Comparison of ENCODE assay signal across 23 mouse cellular contexts in genomic region chr19:4211891-4212588, GRCm38 (mm10). TPM values are rescaled to one million over a fixed set of nuclear protein-coding genes. Genes with fewer than 3 reads are reported as not detected.
DNase-seq lines count a peak whose midpoint lies in the region; ATAC-seq and TF ChIP-seq lines count a peak whose summit lies in the region.
"Had no signal": no experiment of that assay in that cellular context is flagged by ENCODE, and none has a peak within 500 bp of the region (broad histone marks: within the 10 kb centered on the region; RNA-seq: fewer than 3 reads in every experiment).

No protein-coding gene starts in this region.

- peak; percentile 11 for DNase-seq in gastrocnemius, adult 2 months
- no peak for DNase-seq in gastrocnemius, postnatal 25 days
- no peak for DNase-seq in stomach, postnatal 0 days (ENCODE audit: low spot score)
- DNase-seq in ovary, postnatal 14 days (ENCODE audit: low spot score): no peak
- no peak for DNase-seq in adrenal gland, adult 18-20 months (ENCODE audit: low spot score in 2 of 2)
- DNase-seq: B cell, adult 2 months; cerebellum, postnatal 14 days; heart, postnatal 36 days; kidney, postnatal 14 days; liver, embryonic 13.5 days; spleen, adult 18-20 months; thymus, postnatal 14 days had no signal

- peak overlapping the region; percentile 6 for H3K9ac ChIP-seq in stomach, embryonic 16.5 days (ENCODE audit: low read length)
- H3K9ac ChIP-seq in stomach, postnatal 0 days (ENCODE audit: low read length): no peak overlapping the region
- H3K9ac ChIP-seq in intestine, embryonic 16.5 days (ENCODE audit: low read depth, low read length): peak overlapping the region; percentile 16; the same call in 1 of the 2 replicates
- H3K9ac ChIP-seq: heart, embryonic 13.5 days; liver, embryonic 13.5 days; neural tube, embryonic 12.5 days; stomach, embryonic 15.5 days had no signal

- peaks cover 43% of the 10 kb centered on the region for H3K4me1 ChIP-seq in stomach, embryonic 16.5 days (ENCODE audit: control insufficient read depth, insufficient read depth, low read length)
- H3K4me1 ChIP-seq in stomach, postnatal 0 days (replicated peaks; ENCODE audit: control insufficient read depth, insufficient read depth): peaks cover 2% of the 10 kb centered on the region
- H3K4me1 ChIP-seq in intestine, embryonic 16.5 days (ENCODE audit: control insufficient read depth, insufficient read depth, low read length): peaks cover 33% of the 10 kb centered on the region

- no peaks in the 10 kb centered on the region for H3K9me3 ChIP-seq in stomach, embryonic 16.5 days (replicated peaks; ENCODE audit: control insufficient read depth, low read length)
- H3K9me3 ChIP-seq in stomach, postnatal 0 days (ENCODE audit: control insufficient read depth, low read length): no peaks in the 10 kb centered on the region
- H3K9me3 ChIP-seq in intestine, embryonic 16.5 days (ENCODE audit: control insufficient read depth, low read length): no peaks in the 10 kb centered on the region
- H3K9me3 ChIP-seq: heart, embryonic 13.5 days; liver, embryonic 13.5 days; megakaryocyte, embryonic 14.5 days; neural tube, embryonic 12.5 days; stomach, embryonic 15.5 days had no signal

- no peak for TF ChIP-seq POLR2A in myocyte (IDR thresholded peaks at IDR 0.05; ENCODE audit: insufficient read length, low read depth)

- no peaks in the 10 kb centered on the region for H3K36me3 ChIP-seq in stomach, embryonic 16.5 days (ENCODE audit: control insufficient read depth, insufficient read depth, low read length)
- H3K36me3 ChIP-seq in stomach, postnatal 0 days (ENCODE audit: control insufficient read depth, insufficient read depth, low read length): no peaks in the 10 kb centered on the region
- H3K36me3 ChIP-seq in intestine, embryonic 16.5 days (ENCODE audit: control insufficient read depth, insufficient read depth, low read length): no peaks in the 10 kb centered on the region
- no peaks in the 10 kb centered on the region for H3K36me3 ChIP-seq in myocyte (ENCODE audit: control insufficient read depth, insufficient read depth)
- H3K36me3 ChIP-seq: heart, embryonic 13.5 days; liver, embryonic 13.5 days; neural tube, embryonic 12.5 days; stomach, embryonic 15.5 days had no signal

- H3ac ChIP-seq in myocyte (ENCODE audit: control insufficient read depth, insufficient read length): no peak overlapping the region

- ATAC-seq in stomach, embryonic 16.5 days (ENCODE audit: insufficient read depth, low FRiP score): no peak
- no peak for ATAC-seq in stomach, postnatal 0 days (ENCODE audit: low FRiP score, low TSS enrichment)
- no peak for ATAC-seq in intestine, embryonic 16.5 days
- ATAC-seq: lung, postnatal 0 days had no signal

- H3K4me3 ChIP-seq in gastrocnemius, adult 2 months: no peak overlapping the region
- no peak overlapping the region for H3K4me3 ChIP-seq in stomach, embryonic 16.5 days (replicated peaks; ENCODE audit: low read length)
- H3K4me3 ChIP-seq in stomach, postnatal 0 days (ENCODE audit: low read depth, low read length): no peak overlapping the region
- H3K4me3 ChIP-seq in intestine, embryonic 16.5 days (ENCODE audit: low read length): no peak overlapping the region
- H3K4me3 ChIP-seq in myocyte: no peak overlapping the region
- H3K4me3 ChIP-seq: heart, embryonic 13.5 days; liver, embryonic 13.5 days; megakaryocyte, embryonic 14.5 days; neural tube, embryonic 12.5 days; stomach, embryonic 15.5 days had no signal

- no peak for TF ChIP-seq CTCF in gastrocnemius, adult 2 months (IDR thresholded peaks at IDR 0.05)
- TF ChIP-seq CTCF in stomach, postnatal 0 days (IDR thresholded peaks at IDR 0.05; ENCODE audit: low read depth): no peak

- H3K27ac ChIP-seq in gastrocnemius, adult 2 months: no peak overlapping the region
- no peak overlapping the region for H3K27ac ChIP-seq in stomach, embryonic 16.5 days (ENCODE audit: low read length)
- H3K27ac ChIP-seq in stomach, postnatal 0 days (replicated peaks): no peak overlapping the region
- no peak overlapping the region for H3K27ac ChIP-seq in intestine, embryonic 16.5 days (ENCODE audit: low read length)
- H3K27ac ChIP-seq: heart, embryonic 13.5 days; liver, embryonic 13.5 days; neural tube, embryonic 12.5 days had no signal

- no peak overlapping the region for H3K4me2 ChIP-seq in stomach, embryonic 16.5 days (ENCODE audit: low read depth, low read length)
- H3K4me2 ChIP-seq in stomach, postnatal 0 days (replicated peaks; ENCODE audit: low read depth): no peak overlapping the region
- no peak overlapping the region for H3K4me2 ChIP-seq in intestine, embryonic 16.5 days (ENCODE audit: low read depth, low read length)
- H3K4me2 ChIP-seq in myocyte (ENCODE audit: low read depth): peak overlapping the region; percentile 20
- H3K4me2 ChIP-seq: heart, embryonic 13.5 days; liver, embryonic 13.5 days; neural tube, embryonic 12.5 days had no signal

- intact Hi-C loops in gastrocnemius, adult 2 months (cut with DNase I): no loop called here

- WGBS in stomach, embryonic 16.5 days: 52% methylated on average over 4 of the region's 4 CpGs
- WGBS in stomach, postnatal 0 days: 60% methylated on average over 4 of the region's 4 CpGs
- WGBS in intestine, embryonic 16.5 days: 59% methylated on average over 4 of the region's 4 CpGs

- no peak for TF ChIP-seq EP300 in stomach, postnatal 0 days (optimal IDR thresholded peaks at IDR 0.05)

- H3K79me2 ChIP-seq in myocyte (ENCODE audit: control insufficient read depth, insufficient read depth): peaks cover 16% of the 10 kb centered on the region

- no peaks in the 10 kb centered on the region for H3K27me3 ChIP-seq in stomach, embryonic 16.5 days (ENCODE audit: control insufficient read depth, insufficient read depth, low read length)
- H3K27me3 ChIP-seq in stomach, postnatal 0 days (ENCODE audit: control insufficient read depth, insufficient read depth, low read length): no peaks in the 10 kb centered on the region; the same call in 1 of the 2 replicates
- no peaks in the 10 kb centered on the region for H3K27me3 ChIP-seq in intestine, embryonic 16.5 days (replicated peaks; ENCODE audit: control insufficient read depth, insufficient read depth, low read length)
- H3K27me3 ChIP-seq in myocyte (ENCODE audit: control insufficient read depth, insufficient read depth, insufficient read length): no peaks in the 10 kb centered on the region
- H3K27me3 ChIP-seq: stomach, embryonic 15.5 days had no signal

TF ChIP-seq in myocyte, 11 proteins besides CTCF, POLR2A, EP300 and RAD21:
- no peak for TF ChIP-seq CEBPB (IDR thresholded peaks at IDR 0.05; ENCODE audit: insufficient read depth, poor library complexity, severe bottlenecking)
- peak in 1 of 3 experiments; percentile 29 for TF ChIP-seq MYOG (IDR thresholded peaks at IDR 0.05; ENCODE audit: control insufficient read depth in 1 of 3, insufficient read depth in 1 of 3, insufficient read length in 2 of 3, low read depth in 2 of 3)

RNA-seq across cellular contexts. Expression of gene Clcf1, which starts 2.0 kb away (rescaled TPM):
- under 1 TPM; 0.38 to 0.89 TPM for total RNA-seq in gastrocnemius, adult 2 months (2021)
- total RNA-seq in gastrocnemius, postnatal 25 days (2021): under 1 TPM; 0.28 to 0.59 TPM
- polyA plus RNA-seq in stomach, embryonic 16.5 days (2015; fragmentation: Nextera tagmentation; extraction: Ambion mirVana): 5.3 and 6.3 TPM in 2 replicates
- polyA plus RNA-seq in stomach, postnatal 0 days (2015; fragmentation: Nextera tagmentation; extraction: Ambion mirVana): 3.2 and 3.6 TPM in 2 replicates
- 5.9 TPM in 2 replicates for polyA plus RNA-seq in intestine, embryonic 16.5 days (2015; fragmentation: Nextera tagmentation; extraction: Ambion mirVana)
- polyA plus RNA-seq in myocyte (2012; fragmentation: generic; extraction: Trizol): 11.5 TPM
- 10 to 100 TPM in 1 of 2 experiments, 1 to 10 TPM in 1; 7.9 to 11.1 TPM for total RNA-seq in adrenal gland, adult 18-20 months (2021)

RNA-seq across cellular contexts. Expression of gene AC109138.7, which starts 2.1 kb away (rescaled TPM):
- not detected for total RNA-seq in gastrocnemius, adult 2 months (2021)
- not detected for total RNA-seq in gastrocnemius, postnatal 25 days (2021)
- polyA plus RNA-seq in stomach, embryonic 16.5 days (2015; fragmentation: Nextera tagmentation; extraction: Ambion mirVana): not detected in 2 replicates
- not detected in 2 replicates for polyA plus RNA-seq in stomach, postnatal 0 days (2015; fragmentation: Nextera tagmentation; extraction: Ambion mirVana)
- not detected in 2 replicates for polyA plus RNA-seq in intestine, embryonic 16.5 days (2015; fragmentation: Nextera tagmentation; extraction: Ambion mirVana)
- polyA plus RNA-seq in myocyte (2012; fragmentation: generic; extraction: Trizol): not detected
- total RNA-seq in adrenal gland, adult 18-20 months (2021): not detected
- total RNA-seq: ES-E14; gastrocnemius, postnatal 4 days; heart, postnatal 36 days; layer of hippocampus, postnatal 10 days had no signal
- polyA plus RNA-seq: heart, embryonic 13.5 days; liver, embryonic 13.5 days; lung, postnatal 0 days; neural tube, embryonic 12.5 days; stomach, embryonic 15.5 days had no signal

RNA-seq across cellular contexts. Expression of gene Rad9a, which starts 10.6 kb away (rescaled TPM):
- total RNA-seq in gastrocnemius, adult 2 months (2021): 1 to 10 TPM; 2.8 to 3.4 TPM
- 1 to 10 TPM; 2.5 to 3.5 TPM for total RNA-seq in gastrocnemius, postnatal 25 days (2021)
- polyA plus RNA-seq in stomach, embryonic 16.5 days (2015; fragmentation: Nextera tagmentation; extraction: Ambion mirVana): 26.2 and 26.7 TPM in 2 replicates
- polyA plus RNA-seq in stomach, postnatal 0 days (2015; fragmentation: Nextera tagmentation; extraction: Ambion mirVana): 11.0 and 11.3 TPM in 2 replicates
- 31.7 and 34.2 TPM in 2 replicates for polyA plus RNA-seq in intestine, embryonic 16.5 days (2015; fragmentation: Nextera tagmentation; extraction: Ambion mirVana)
- polyA plus RNA-seq in myocyte (2012; fragmentation: generic; extraction: Trizol): 16.7 TPM
- total RNA-seq in adrenal gland, adult 18-20 months (2021): 1 to 10 TPM; 7.5 to 9.0 TPM

RNA-seq across cellular contexts. Expression of gene Pold4, which starts 19.7 kb away (rescaled TPM):
- total RNA-seq in gastrocnemius, adult 2 months (2021): 10 to 100 TPM; 13.6 to 16.4 TPM
- 10 to 100 TPM; 13.0 to 21.1 TPM for total RNA-seq in gastrocnemius, postnatal 25 days (2021)
- polyA plus RNA-seq in stomach, embryonic 16.5 days (2015; fragmentation: Nextera tagmentation; extraction: Ambion mirVana): 36.3 and 38.0 TPM in 2 replicates
- 42.8 and 45.0 TPM in 2 replicates for polyA plus RNA-seq in stomach, postnatal 0 days (2015; fragmentation: Nextera tagmentation; extraction: Ambion mirVana)
- 46.7 and 52.9 TPM in 2 replicates for polyA plus RNA-seq in intestine, embryonic 16.5 days (2015; fragmentation: Nextera tagmentation; extraction: Ambion mirVana)
- polyA plus RNA-seq in myocyte (2012; fragmentation: generic; extraction: Trizol): 166 TPM
- 10 to 100 TPM; 41.0 to 44.4 TPM for total RNA-seq in adrenal gland, adult 18-20 months (2021)

RNA-seq across cellular contexts. Expression of gene Ppp1ca, which starts 20.2 kb away (rescaled TPM):
- 100 to 1,000 TPM; 201 to 214 TPM for total RNA-seq in gastrocnemius, adult 2 months (2021)
- 100 to 1,000 TPM; 206 to 208 TPM for total RNA-seq in gastrocnemius, postnatal 25 days (2021)
- polyA plus RNA-seq in stomach, embryonic 16.5 days (2015; fragmentation: Nextera tagmentation; extraction: Ambion mirVana): 727 and 779 TPM in 2 replicates
- 497 and 506 TPM in 2 replicates for polyA plus RNA-seq in stomach, postnatal 0 days (2015; fragmentation: Nextera tagmentation; extraction: Ambion mirVana)
- 759 and 799 TPM in 2 replicates for polyA plus RNA-seq in intestine, embryonic 16.5 days (2015; fragmentation: Nextera tagmentation; extraction: Ambion mirVana)
- polyA plus RNA-seq in myocyte (2012; fragmentation: generic; extraction: Trizol): 702 TPM
- 100 to 1,000 TPM; 353 to 384 TPM for total RNA-seq in adrenal gland, adult 18-20 months (2021)
